Mouse (Mus musculus): Measurements from ENCODE around the gene Klhdc9. TPM values are rescaled to one million over a fixed set of nuclear protein-coding genes. Genes with fewer than 3 reads are reported as not detected.
"Not testable (repeated sequence)": the region's sequence is repeated elsewhere in the genome, so short reads cannot be mapped to it uniquely, and the experiment has no call there.

Gene Klhdc9
- total RNA-seq, 2 experiments from 2014 or later = 6.3 to 8.6 TPM

GRCm38 (mm10) chr1:171358421-171358820 lies 2.2 kb downstream of the Klhdc9 start:
- DNase-seq (ENCODE audit: low spot score in 2 of 2) = no peak

- no peak for DNase-seq (ENCODE audit: low spot score in 2 of 2)
Measured at GRCm38 (mm10) chr1:171356814-171357213, 3.8 kb downstream of the Klhdc9 start.

- DNase-seq (ENCODE audit: low spot score in 2 of 2) = no peak
Measured at GRCm38 (mm10) chr1:171355812-171356340, 4.7 kb downstream of the Klhdc9 start.

- no peak for DNase-seq (ENCODE audit: low spot score in 2 of 2)
Measured at GRCm38 (mm10) chr1:171349210-171349609, 11.4 kb downstream of the Klhdc9 start.

- no peak for DNase-seq (ENCODE audit: low spot score in 2 of 2)
Measured at GRCm38 (mm10) chr1:171348665-171349064, 11.9 kb downstream of the Klhdc9 start.

GRCm38 (mm10) chr1:171346095-171346450 lies 14.5 kb downstream of the Klhdc9 start:
- no peak for DNase-seq (ENCODE audit: low spot score in 2 of 2)

- DNase-seq (ENCODE audit: low spot score in 2 of 2) = peak; percentile 86 to 90
Measured at GRCm38 (mm10) chr1:171345225-171346094, 15.1 kb downstream of the Klhdc9 start, which contains the start of the genes Nit1 and Pfdn2. Gene Nit1, minus strand, starts transcription at chr1:171345646. Gene Pfdn2, plus strand, starts transcription at chr1:171345670.

GRCm38 (mm10) chr1:171344715-171345114 lies 15.9 kb downstream of the Klhdc9 start:
- no peak for DNase-seq (ENCODE audit: low spot score in 2 of 2)

- peak in 1 of 2 experiments; percentile 17 for DNase-seq (ENCODE audit: low spot score in 2 of 2)
Measured at GRCm38 (mm10) chr1:171343922-171344677, 16.5 kb downstream of the Klhdc9 start.

- DNase-seq (ENCODE audit: low spot score in 2 of 2) = no peak
Measured at GRCm38 (mm10) chr1:171342262-171343207, 18.1 kb downstream of the Klhdc9 start.

GRCm38 (mm10) chr1:171330216-171330560 lies 30.4 kb downstream of the Klhdc9 start:
- no peak for DNase-seq (ENCODE audit: low spot score in 2 of 2)

- no peak for DNase-seq (ENCODE audit: low spot score in 2 of 2)
Measured at GRCm38 (mm10) chr1:171329433-171330215, 31.0 kb downstream of the Klhdc9 start.

GRCm38 (mm10) chr1:171328839-171329432 lies 31.7 kb downstream of the Klhdc9 start, which contains the start of gene Dedd:
Gene Dedd, plus strand, starts transcription at chr1:171329145.
- peak; percentile 91 to 94 for DNase-seq (ENCODE audit: low spot score in 2 of 2)

GRCm38 (mm10) chr1:171328244-171328643 lies 32.4 kb downstream of the Klhdc9 start:
- peak in 1 of 2 experiments; percentile 25 for DNase-seq (ENCODE audit: low spot score in 2 of 2)

- DNase-seq (ENCODE audit: low spot score in 2 of 2) = not testable (repeated sequence)
Measured at GRCm38 (mm10) chr1:171326588-171326987, 34.0 kb downstream of the Klhdc9 start.

GRCm38 (mm10) chr1:171325571-171325970 lies 35.0 kb downstream of the Klhdc9 start:
- DNase-seq (ENCODE audit: low spot score in 2 of 2) = no peak

GRCm38 (mm10) chr1:171322012-171322411 lies 38.6 kb downstream of the Klhdc9 start:
- DNase-seq (ENCODE audit: low spot score in 2 of 2) = no peak

GRCm38 (mm10) chr1:171321415-171321814 lies 39.2 kb downstream of the Klhdc9 start:
- DNase-seq (ENCODE audit: low spot score in 2 of 2) = peak in 1 of 2 experiments; percentile 26

- DNase-seq (ENCODE audit: low spot score in 2 of 2) = no peak
Measured at GRCm38 (mm10) chr1:171320151-171320550, 40.4 kb downstream of the Klhdc9 start.

Measured in layer of hippocampus, postnatal 10 days (tissue).